Mouse (Mus musculus): ENCODE measurements around the gene Smpd4.
"Not testable (repeated sequence)": the region's sequence is repeated elsewhere in the genome, so short reads cannot be mapped to it uniquely, and the experiment has no call there.

Gene Smpd4

GRCm38 (mm10) chr16:17619198-17620105 is at the start of gene Smpd4:
Smpd4 (plus strand) TSS chr16:17619354.
- DNase-seq (ENCODE audit: low read depth, low spot score), result peak; percentile 88

- no peak for DNase-seq (ENCODE audit: low read depth, low spot score)
These were observed 43.0 kb upstream of the Smpd4 start for GRCm38 (mm10) chr16:17575870-17576824.

GRCm38 (mm10) chr16:17576825-17577215 is 42.3 kb upstream of the Smpd4 start:
- DNase-seq (ENCODE audit: low read depth, low spot score), result no peak

- peak; percentile 12 for DNase-seq (ENCODE audit: low read depth, low spot score)
These were observed 36.1 kb upstream of the Smpd4 start, which contains the start of gene Slc7a4 for GRCm38 (mm10) chr16:17583064-17583463. Slc7a4 (minus strand) TSS chr16:17583214.

DNA sequence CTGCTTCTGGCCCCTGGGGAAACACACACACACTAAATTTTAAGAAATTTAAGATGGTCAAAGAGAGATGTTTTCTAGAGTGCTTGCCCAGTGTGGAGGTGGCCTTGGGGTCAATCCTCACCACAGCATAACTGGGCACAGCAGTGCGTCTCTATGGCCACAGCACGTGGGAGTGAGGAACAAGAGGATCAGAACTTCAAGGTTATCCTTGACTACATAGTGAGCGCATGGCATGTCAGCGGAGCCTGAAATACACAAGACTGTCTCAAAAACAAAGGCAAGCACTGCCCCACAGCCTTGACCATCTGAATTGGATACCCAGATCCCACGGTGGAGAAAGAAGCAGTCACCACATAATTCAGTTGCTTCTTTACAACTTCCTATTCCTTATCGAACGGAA is 34.6 kb upstream of the Smpd4 start:
- no peak for DNase-seq (ENCODE audit: low read depth, low spot score)

DNA sequence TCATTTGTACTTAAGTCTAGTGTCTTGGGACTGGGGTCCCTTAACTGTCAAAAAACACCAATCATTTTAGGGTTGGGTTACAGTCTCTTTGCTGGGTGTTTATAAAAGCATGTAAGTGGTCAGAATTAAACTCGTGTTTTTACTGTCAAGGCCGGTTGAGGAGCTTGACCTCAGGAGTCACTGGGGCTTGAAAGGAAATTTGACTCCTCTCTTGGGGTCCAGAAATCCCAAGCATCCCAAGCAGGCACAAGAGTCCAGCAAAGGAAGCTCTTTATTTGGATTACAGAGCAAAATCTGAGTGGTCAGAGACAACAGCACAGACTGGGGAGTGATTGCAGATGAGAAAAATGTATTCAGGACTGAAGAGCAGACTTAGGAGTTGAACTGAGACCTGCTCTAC is 28.4 kb upstream of the Smpd4 start:
- DNase-seq (ENCODE audit: low read depth, low spot score), result no peak

DNA sequence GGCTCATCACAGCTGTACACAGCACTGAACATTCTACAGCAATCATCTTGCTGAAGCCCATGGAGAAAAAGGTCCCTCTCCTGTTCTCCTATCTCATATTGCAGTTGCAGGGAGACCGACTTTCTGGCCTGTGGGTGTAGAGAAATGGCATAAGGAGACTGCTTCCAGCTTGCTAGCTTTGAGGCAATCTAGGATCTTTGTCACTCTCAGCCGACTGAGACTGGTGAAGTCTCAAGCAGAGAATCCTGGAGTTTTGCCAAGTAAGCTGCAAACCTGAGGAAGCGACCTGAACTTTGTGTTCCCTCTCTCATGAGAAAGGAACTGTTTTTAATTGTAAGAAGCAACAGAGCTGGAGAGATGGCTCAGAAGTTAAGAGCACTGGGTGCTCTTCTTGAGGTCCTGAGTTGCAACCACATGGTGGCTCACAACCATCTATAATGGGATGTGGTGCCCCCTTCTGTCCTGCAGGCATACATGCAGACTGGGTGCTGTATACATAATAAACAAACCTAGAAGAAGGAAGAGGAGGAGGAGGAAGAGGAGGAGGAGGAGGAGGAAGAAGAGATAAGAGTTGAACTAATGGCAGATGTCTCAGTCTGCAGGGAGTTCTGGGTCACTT is 18.1 kb upstream of the Smpd4 start:
- no peak for DNase-seq (ENCODE audit: low read depth, low spot score)

- no peak for DNase-seq (ENCODE audit: low read depth, low spot score)
These were observed 14.2 kb upstream of the Smpd4 start for GRCm38 (mm10) chr16:17604941-17605340.

- DNase-seq (ENCODE audit: low read depth, low spot score), result no peak
These were observed 13.5 kb upstream of the Smpd4 start for GRCm38 (mm10) chr16:17605684-17606083.

- DNase-seq (ENCODE audit: low read depth, low spot score), result no peak
These were observed 7.8 kb upstream of the Smpd4 start for GRCm38 (mm10) chr16:17611383-17611782.

GRCm38 (mm10) chr16:17614740-17615139 is 4.4 kb upstream of the Smpd4 start:
- not testable (repeated sequence) for DNase-seq (ENCODE audit: low read depth, low spot score)

GRCm38 (mm10) chr16:17616212-17616611 is 2.9 kb upstream of the Smpd4 start:
- DNase-seq (ENCODE audit: low read depth, low spot score), result no peak

GRCm38 (mm10) chr16:17617922-17618565 is 1.1 kb upstream of the Smpd4 start:
- DNase-seq (ENCODE audit: low read depth, low spot score), result peak; percentile 53

DNA sequence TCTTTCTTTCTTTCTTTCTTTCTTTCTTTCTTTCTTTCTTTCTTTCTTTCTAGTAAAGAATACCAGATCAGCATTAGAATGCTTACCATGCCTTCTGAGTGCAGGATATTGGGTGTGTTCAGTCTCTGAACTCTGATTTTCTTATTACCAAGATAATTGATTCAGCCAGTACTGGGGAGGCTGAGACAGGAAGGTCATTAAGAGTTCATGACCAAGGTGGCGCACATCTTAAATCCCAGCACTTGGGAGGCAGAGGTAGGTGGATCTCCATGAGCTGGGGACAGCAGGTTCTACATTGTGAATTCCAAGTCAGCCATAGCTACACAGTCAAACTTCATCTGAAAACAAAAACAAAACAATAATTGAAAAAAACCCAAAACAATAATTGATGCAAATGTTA is 2.8 kb downstream of the Smpd4 start:
- no peak for DNase-seq (ENCODE audit: low read depth, low spot score)

GRCm38 (mm10) chr16:17625488-17626268 is 6.5 kb downstream of the Smpd4 start:
- DNase-seq (ENCODE audit: low read depth, low spot score), result no peak

- no peak for DNase-seq (ENCODE audit: low read depth, low spot score)
These were observed 7.1 kb downstream of the Smpd4 start for GRCm38 (mm10) chr16:17626269-17626555.

- no peak for DNase-seq (ENCODE audit: low read depth, low spot score)
These were observed 13.4 kb downstream of the Smpd4 start for GRCm38 (mm10) chr16:17632580-17632979.

DNA sequence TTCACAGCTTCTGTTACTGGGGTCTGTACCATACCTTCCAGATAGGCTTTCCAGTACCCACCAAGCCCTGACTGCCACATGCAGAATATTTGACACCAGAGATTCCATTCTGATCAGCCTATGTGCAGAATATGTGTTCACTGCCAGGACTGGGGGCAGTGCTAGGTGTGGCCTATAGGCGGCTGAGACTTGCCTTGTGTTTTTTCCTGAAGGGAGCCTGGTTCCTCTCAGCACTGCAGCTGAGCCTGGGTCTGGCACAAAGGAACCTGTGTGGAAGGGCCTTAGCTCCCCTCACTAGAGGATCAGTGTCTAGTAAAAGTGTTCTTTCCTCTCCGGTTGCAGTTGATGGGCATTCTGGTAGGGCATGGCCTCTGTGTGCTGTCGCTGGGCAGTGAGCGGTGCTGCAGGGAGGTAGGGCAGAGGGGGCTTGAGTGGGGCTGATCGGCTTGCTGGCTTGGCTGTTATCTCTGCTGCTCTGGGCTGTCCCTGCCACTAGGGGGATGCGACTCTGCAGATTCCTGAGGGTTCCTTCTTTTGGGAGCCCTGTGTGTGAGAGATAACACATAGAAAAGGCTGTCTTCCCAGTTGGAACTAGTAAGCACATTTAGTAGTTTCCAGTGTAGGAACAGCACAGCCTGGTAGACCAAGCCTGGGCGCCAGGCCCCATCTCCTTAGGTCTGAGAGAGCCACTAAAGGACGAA is 14.5 kb downstream of the Smpd4 start:
- no peak for DNase-seq (ENCODE audit: low read depth, low spot score)

DNA sequence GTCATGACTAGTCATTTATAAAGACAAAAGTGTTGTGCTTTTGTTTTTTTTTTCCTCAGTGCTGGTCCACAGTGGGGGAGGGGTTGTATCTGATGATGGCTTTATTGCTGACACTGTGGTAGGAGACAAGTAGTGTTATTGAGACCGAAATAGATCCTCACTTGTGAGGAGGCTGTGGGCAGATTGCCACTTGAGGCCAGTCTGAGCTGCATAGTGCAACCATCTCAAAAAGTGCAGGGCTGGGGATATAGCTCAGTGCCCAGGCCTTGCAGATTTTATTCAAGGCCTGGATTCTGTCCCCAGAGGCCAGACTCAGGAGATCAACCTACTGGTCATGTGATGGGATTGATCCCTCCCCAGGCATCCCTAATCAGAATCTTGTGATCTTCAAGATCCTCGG is 17.8 kb downstream of the Smpd4 start:
- DNase-seq (ENCODE audit: low read depth, low spot score), result no peak

DNA sequence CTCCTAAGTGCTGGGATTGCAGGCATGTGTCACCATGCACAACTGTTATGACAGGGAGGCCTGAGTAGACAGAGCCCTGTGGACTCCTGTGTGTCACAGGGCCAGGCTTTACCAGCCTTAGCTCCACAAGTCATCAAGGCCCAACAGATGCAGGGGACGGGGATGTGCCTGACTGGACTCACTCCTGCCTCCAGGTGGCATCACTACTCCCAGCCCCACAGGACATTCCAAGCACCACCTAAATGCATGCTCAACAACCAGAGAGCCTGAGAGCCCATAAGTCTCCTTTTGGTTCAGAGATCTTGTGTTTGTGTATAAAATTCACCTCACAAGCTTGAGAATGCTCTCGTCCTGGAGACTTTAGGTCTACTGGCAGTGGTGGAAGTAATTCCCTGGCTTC is 18.5 kb downstream of the Smpd4 start:
- no peak for DNase-seq (ENCODE audit: low read depth, low spot score)
